Mouse (Mus musculus): Measurements from ENCODE around the gene Iqcf3. TPM values are rescaled to one million over a fixed set of nuclear protein-coding genes. Genes with fewer than 3 reads are reported as not detected.

The Iqcf3 gene
- total and polyA plus RNA-seq, 2 experiments from 2014 or later = not detected

DNA sequence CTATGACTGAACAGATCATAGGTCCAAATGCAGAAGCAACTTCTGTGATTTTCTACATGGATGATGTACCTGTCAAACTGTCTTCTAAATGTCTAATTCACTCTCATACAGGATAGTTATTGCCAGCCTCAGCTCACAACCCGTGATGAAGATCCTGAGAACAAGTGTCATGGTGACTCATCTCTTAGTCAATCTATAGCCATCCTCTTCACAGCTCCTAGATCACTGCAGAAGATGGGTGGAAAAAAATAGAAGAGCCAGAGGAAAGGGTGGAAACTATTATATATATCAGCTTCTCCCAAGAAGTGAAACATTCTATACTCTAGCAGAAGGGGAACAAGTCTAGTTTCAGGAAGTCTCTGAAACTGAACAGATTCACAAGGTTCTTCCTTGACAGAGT lies 21.1 kb upstream of the Iqcf3 start:
- ATAC-seq (no peak), DNase-seq (ENCODE audit: low spot score) (no peak)
- no peaks in the 10 kb centered on the region for H3K4me1 ChIP-seq (ENCODE audit: insufficient read depth, low read length)
- H3K27me3 ChIP-seq (ENCODE audit: insufficient read depth, low read length) = no peaks in the 10 kb centered on the region
- H3K9ac ChIP-seq (replicated peaks; ENCODE audit: low read length) = no peak overlapping the region
- no peak for TF ChIP-seq CTCF (IDR thresholded peaks at IDR 0.05; ENCODE audit: low read depth)
- H3K36me3 ChIP-seq (ENCODE audit: insufficient read depth, low read length) = no peaks in the 10 kb centered on the region
- H3K4me3 ChIP-seq (ENCODE audit: low read length) = no peak overlapping the region
- no peak overlapping the region for H3K4me2 ChIP-seq (ENCODE audit: low read depth, low read length)
- 74% methylated on average over 1 of the region's 1 CpGs for WGBS
- H3K9me3 ChIP-seq (ENCODE audit: low read length) = no peaks in the 10 kb centered on the region
- H3K27ac ChIP-seq = no peak overlapping the region

DNA sequence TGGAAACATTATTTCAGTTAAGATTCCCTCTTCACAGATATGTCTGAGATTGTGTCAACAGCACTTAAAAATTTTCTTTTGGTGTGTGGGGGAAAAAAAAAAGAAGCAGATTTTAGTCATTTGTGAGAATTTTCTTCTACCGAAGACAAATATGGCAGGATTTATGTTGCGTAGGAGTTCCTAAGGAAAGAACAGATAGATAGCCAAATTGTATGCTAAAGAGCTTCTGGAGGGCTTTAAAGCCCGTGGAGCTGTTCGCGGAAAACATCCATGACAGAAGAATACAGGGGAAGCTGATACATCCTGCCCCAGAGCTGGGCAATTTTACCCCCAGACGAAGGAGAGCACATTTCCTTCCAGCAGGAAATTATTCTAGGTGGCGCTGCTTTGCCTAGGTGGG lies 18.6 kb upstream of the Iqcf3 start:
- no peak overlapping the region for H3K4me3 ChIP-seq (ENCODE audit: low read length)

DNA sequence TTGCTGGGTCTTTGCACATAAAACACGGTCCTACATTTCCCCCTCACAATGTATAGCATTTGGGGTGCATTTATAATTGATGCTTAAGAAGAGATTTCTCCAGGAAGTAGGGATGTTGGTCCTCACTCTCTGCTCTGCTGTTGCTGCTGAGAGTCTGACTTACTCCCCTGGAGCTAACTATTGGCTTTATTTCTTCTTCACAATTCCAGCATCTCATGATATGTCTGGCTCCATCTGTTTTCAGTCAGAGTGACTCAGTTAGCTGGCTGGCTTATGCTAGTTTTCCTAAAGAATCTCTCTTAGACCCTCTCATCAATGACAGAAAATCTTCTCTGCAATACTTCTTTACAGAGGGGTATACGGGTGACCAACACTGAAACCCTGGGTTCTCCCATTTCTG lies 14.7 kb upstream of the Iqcf3 start:
- no peaks in the 10 kb centered on the region for H3K4me1 ChIP-seq (ENCODE audit: insufficient read depth, low read length)
- TF ChIP-seq CTCF (IDR thresholded peaks at IDR 0.05; ENCODE audit: low read depth) = no peak
- DNase-seq (ENCODE audit: low spot score) = no peak
- no peaks in the 10 kb centered on the region for H3K36me3 ChIP-seq (ENCODE audit: insufficient read depth, low read length)
- ATAC-seq = no peak
- 86% methylated on average over 2 of the region's 2 CpGs for WGBS
- no peak overlapping the region for H3K27ac ChIP-seq
- no peaks in the 10 kb centered on the region for H3K27me3 ChIP-seq (ENCODE audit: insufficient read depth, low read length)
- H3K4me2 ChIP-seq (ENCODE audit: low read depth, low read length) = no peak overlapping the region
- H3K9ac ChIP-seq (replicated peaks; ENCODE audit: low read length) = no peak overlapping the region
- no peak overlapping the region for H3K4me3 ChIP-seq (ENCODE audit: low read length)
- no peaks in the 10 kb centered on the region for H3K9me3 ChIP-seq (ENCODE audit: low read length)

More for the DNA sequence above, 18.6 kb upstream of the Iqcf3 start:
- TF ChIP-seq CTCF (IDR thresholded peaks at IDR 0.05; ENCODE audit: low read depth) = no peak
- Histone ChIP-seq H3K9ac (replicated peaks; ENCODE audit: low read length) (no peak overlapping the region), H3K9me3 (ENCODE audit: low read length) (no peaks in the 10 kb centered on the region), H3K4me2 (ENCODE audit: low read depth, low read length) (no peak overlapping the region), H3K27ac (no peak overlapping the region), H3K27me3 (ENCODE audit: insufficient read depth, low read length) (no peaks in the 10 kb centered on the region), H3K4me1 (ENCODE audit: insufficient read depth, low read length) (no peaks in the 10 kb centered on the region), H3K36me3 (ENCODE audit: insufficient read depth, low read length) (no peaks in the 10 kb centered on the region)
- DNase-seq (ENCODE audit: low spot score) = no peak
- no peak for ATAC-seq
- 82% methylated on average over 7 of the region's 7 CpGs for WGBS

DNA sequence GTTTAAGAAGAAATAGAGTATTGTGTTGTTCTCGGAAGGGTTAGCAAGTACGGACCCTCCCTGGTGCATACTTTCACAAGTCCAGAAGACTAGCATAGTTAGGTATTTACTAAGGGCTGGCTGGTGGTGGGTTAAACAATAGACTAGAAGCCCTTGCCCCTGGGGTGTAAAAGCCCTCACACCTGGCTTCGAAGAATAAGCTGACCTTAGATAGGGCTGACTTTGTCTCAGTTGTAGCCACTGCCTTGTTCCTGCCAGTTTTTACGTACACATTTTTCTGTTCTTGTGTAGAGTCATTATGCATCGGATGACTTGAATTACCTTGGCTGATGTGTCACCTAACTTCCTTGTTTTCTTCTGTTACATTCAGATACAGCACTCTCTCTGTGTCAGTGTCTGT lies 11.9 kb upstream of the Iqcf3 start:
- Histone ChIP-seq H3K4me1 (ENCODE audit: insufficient read depth, low read length) (no peaks in the 10 kb centered on the region), H3K27me3 (ENCODE audit: insufficient read depth, low read length) (no peaks in the 10 kb centered on the region), H3K9me3 (ENCODE audit: low read length) (no peaks in the 10 kb centered on the region), H3K36me3 (ENCODE audit: insufficient read depth, low read length) (no peaks in the 10 kb centered on the region), H3K9ac (replicated peaks; ENCODE audit: low read length) (no peak overlapping the region), H3K4me2 (ENCODE audit: low read depth, low read length) (no peak overlapping the region), H3K4me3 (ENCODE audit: low read length) (no peak overlapping the region), H3K27ac (no peak overlapping the region)
- 89% methylated on average over 5 of the region's 5 CpGs for WGBS
- DNase-seq (ENCODE audit: low spot score) (no peak), ATAC-seq (no peak)
- TF ChIP-seq CTCF (IDR thresholded peaks at IDR 0.05; ENCODE audit: low read depth) = no peak

DNA sequence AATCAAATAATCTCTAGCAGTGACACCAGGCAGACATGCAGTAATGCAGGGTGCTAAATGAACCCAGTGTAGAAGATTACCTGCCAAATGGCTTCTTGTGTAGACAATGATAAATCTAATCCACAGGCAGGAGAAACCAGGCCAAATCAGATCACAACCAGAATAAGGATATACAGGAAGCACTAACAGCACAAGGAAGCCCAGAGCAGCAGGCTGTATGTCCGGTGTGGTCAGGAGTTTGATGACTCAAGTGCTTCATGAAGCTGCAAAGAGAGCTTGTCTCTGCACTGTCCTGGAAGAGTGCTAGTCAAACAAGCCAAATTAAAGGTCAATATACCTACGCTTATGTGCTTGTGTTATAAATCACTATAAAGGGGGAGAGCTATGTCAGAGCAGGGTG lies 10.8 kb upstream of the Iqcf3 start:
- no peaks in the 10 kb centered on the region for H3K27me3 ChIP-seq (ENCODE audit: insufficient read depth, low read length)
- H3K4me1 ChIP-seq (ENCODE audit: insufficient read depth, low read length) = no peaks in the 10 kb centered on the region
- H3K27ac ChIP-seq = no peak overlapping the region
- DNase-seq (ENCODE audit: low spot score) = no peak
- H3K4me2 ChIP-seq (ENCODE audit: low read depth, low read length) = no peak overlapping the region
- no peaks in the 10 kb centered on the region for H3K36me3 ChIP-seq (ENCODE audit: insufficient read depth, low read length)
- H3K9me3 ChIP-seq (ENCODE audit: low read length) = no peaks in the 10 kb centered on the region
- 82% methylated on average over 2 of the region's 2 CpGs for WGBS
- ATAC-seq = no peak
- no peak overlapping the region for H3K9ac ChIP-seq (replicated peaks; ENCODE audit: low read length)
- no peak for TF ChIP-seq CTCF (IDR thresholded peaks at IDR 0.05; ENCODE audit: low read depth)
- no peak overlapping the region for H3K4me3 ChIP-seq (ENCODE audit: low read length)

DNA sequence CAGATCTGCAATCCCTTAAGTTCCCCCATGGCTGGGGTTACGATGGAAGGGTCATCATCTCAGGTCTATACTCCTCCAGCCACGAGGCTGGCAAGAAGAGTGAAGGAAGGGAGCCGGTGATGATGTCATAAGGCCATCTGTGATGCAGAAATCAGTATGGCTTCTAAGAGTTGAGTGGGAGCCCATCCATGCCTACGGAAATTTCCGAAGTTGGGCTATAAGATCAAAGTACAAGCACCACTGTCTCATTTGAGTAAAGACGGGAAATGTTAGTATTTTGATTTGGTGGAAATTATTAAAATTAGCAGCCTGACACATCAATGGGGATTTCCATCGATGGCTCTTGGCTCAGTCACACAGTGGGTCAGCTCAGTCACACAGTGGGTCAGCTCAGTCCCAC lies 9.5 kb upstream of the Iqcf3 start, which contains the start of gene Iqcf4:
TSS of gene Iqcf4 (minus strand) at position 101 of the 400 bp plus-strand sequence.
- no peaks in the 10 kb centered on the region for H3K27me3 ChIP-seq (ENCODE audit: insufficient read depth, low read length)
- no peak within 1 kb of the TSS for H3K4me2 ChIP-seq (ENCODE audit: low read depth, low read length)
- TF ChIP-seq CTCF (IDR thresholded peaks at IDR 0.05; ENCODE audit: low read depth) = no peak
- ATAC-seq (no peak), DNase-seq (ENCODE audit: low spot score) (no peak)
- no peak within 1 kb of the TSS for H3K27ac ChIP-seq
- WGBS = 88% methylated on average over 7 of the region's 7 CpGs
- no peaks in the 10 kb centered on the region for H3K9me3 ChIP-seq (ENCODE audit: low read length)
- no peaks in the 10 kb centered on the region for H3K36me3 ChIP-seq (ENCODE audit: insufficient read depth, low read length)
- H3K4me1 ChIP-seq (ENCODE audit: insufficient read depth, low read length) = no peaks in the 10 kb centered on the region
- no peak within 1 kb of the TSS for H3K9ac ChIP-seq (replicated peaks; ENCODE audit: low read length)
- no peak within 1 kb of the TSS for H3K4me3 ChIP-seq (ENCODE audit: low read length)

DNA sequence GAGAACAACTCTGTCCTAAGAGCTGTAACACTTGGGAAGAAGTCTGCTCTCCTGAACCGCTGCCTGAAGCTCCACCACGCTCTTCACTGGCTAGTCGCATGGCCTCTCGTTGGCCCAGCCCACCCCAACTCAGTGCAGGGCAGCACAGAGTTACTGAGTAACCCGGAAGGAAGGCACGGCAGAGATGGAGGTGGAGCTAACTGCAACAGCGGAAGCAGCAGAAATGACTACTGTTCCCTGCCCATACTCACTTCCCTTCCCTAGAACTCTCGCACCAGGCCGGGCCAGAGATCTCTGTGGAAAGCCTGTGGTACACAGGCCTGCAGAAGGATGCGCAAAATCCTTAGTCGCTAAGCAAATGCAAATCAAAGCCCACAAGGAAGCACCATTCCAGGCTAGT lies 5.0 kb upstream of the Iqcf3 start:
- DNase-seq (ENCODE audit: low spot score) (no peak), ATAC-seq (no peak)
- WGBS = 60% methylated on average over 11 of the region's 11 CpGs
- no peaks in the 10 kb centered on the region for H3K9me3 ChIP-seq (ENCODE audit: low read length)
- no peak overlapping the region for H3K4me3 ChIP-seq (ENCODE audit: low read length)
- no peaks in the 10 kb centered on the region for H3K27me3 ChIP-seq (ENCODE audit: insufficient read depth, low read length)
- H3K36me3 ChIP-seq (ENCODE audit: insufficient read depth, low read length) = no peaks in the 10 kb centered on the region
- H3K4me2 ChIP-seq (ENCODE audit: low read depth, low read length) = no peak overlapping the region
- TF ChIP-seq CTCF (IDR thresholded peaks at IDR 0.05; ENCODE audit: low read depth) = no peak
- no peaks in the 10 kb centered on the region for H3K4me1 ChIP-seq (ENCODE audit: insufficient read depth, low read length)
- no peak overlapping the region for H3K9ac ChIP-seq (replicated peaks; ENCODE audit: low read length)
- H3K27ac ChIP-seq = no peak overlapping the region

Data from hindbrain, postnatal 0 days (tissue).